Mouse (Mus musculus) kidney, embryonic 15.5 days (tissue): ENCODE data around the gene Srek1ip1. TPM values are rescaled to one million over a fixed set of nuclear protein-coding genes. Genes with fewer than 3 reads are reported as not detected.

Source experiments
- ATAC-seq: fragments of 200-750 bp; cut with Nextera tagmentation; replicated peaks from 2 replicates; pipeline ENCODE4 v1.8.0; 2017; ENCODE audit warnings: moderate TSS enrichment; ENCODE audit not compliant: low FRiP score
- H3K27ac ChIP-seq: fragments of 300-500 bp; sonication (generic); 2 replicates; pipeline ENCODE4 v1.5.1; 2015; ENCODE audit warnings: mild to moderate bottlenecking, inconsistent platforms
- H3K27me3 ChIP-seq: fragments of 300-500 bp; sonication (generic); 2 replicates; pipeline ENCODE4 v1.6.1; 2015; ENCODE audit warnings: inconsistent platforms
- H3K36me3 ChIP-seq: fragments of 300-500 bp; sonication (generic); 2 replicates; pipeline ENCODE4 v1.6.1; 2015; ENCODE audit warnings: inconsistent platforms
- H3K4me1 ChIP-seq: fragments of 300-500 bp; sonication (generic); 2 replicates; pipeline ENCODE4 v1.6.1; 2015; ENCODE audit warnings: inconsistent platforms
- H3K4me2 ChIP-seq: fragments of 300-500 bp; sonication (generic); 2 replicates; pipeline ENCODE4 v1.6.1; 2015; ENCODE audit warnings: moderate library complexity, mild to moderate bottlenecking, inconsistent platforms
- H3K4me3 ChIP-seq: fragments of 300-500 bp; sonication (generic); replicated peaks from 2 replicates; pipeline ENCODE4 v1.5.1; 2015; ENCODE audit warnings: mild to moderate bottlenecking, inconsistent platforms
- H3K9ac ChIP-seq: fragments of 300-500 bp; sonication (generic); 2 replicates; pipeline ENCODE4 v1.6.1; 2015; ENCODE audit warnings: mild to moderate bottlenecking, inconsistent platforms
- H3K9me3 ChIP-seq: fragments of 300-500 bp; sonication (generic); replicated peaks from 2 replicates; pipeline ENCODE4 v1.6.1; 2016; ENCODE audit warnings: inconsistent platforms
- WGBS: fragments of 180-500 bp; shearing (Covaris S2); methylation state at CpG from one replicate; pipeline ENCODE4 v1.1.7; 2015; ENCODE audit warnings: mixed read lengths; 5-methylcytosine and 5-hydroxymethylcytosine counted together
- polyA plus RNA-seq: library from polyadenylated mRNA; unstranded; fragments of >200 nt; fragmentation: Nextera tagmentation; extraction: Ambion mirVana; gene quantifications from 2 replicates; pipeline ENCODE4 v1.2.1, GENCODE M21; 2015

Srek1ip1 gene
- polyA plus RNA-seq, 1 experiment from 2014 or later: 25.2 TPM

DNA sequence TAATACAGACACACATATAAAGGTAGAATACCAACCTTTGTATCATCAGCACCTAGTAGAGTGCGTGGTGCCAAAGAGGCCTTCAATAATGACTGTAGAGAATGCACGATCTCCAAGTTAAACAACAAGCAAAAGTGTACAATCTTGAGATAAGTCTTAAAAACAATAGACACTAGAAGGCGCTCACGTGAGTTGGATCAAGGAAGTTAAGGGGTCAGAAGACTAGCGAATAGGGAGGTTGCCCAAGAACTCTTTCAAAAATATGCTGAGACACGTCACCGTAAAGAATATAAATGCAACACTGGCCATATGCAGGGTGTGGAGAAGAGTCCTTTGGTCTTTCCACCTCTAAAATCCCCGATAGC, 24.0 kb downstream of the Srek1ip1 start:
- ATAC-seq: 0 out of 2 replicates have a peak, but pooled peaks have one; percentile 0
- H3K9ac ChIP-seq: peak overlapping the region; percentile 80

DNA sequence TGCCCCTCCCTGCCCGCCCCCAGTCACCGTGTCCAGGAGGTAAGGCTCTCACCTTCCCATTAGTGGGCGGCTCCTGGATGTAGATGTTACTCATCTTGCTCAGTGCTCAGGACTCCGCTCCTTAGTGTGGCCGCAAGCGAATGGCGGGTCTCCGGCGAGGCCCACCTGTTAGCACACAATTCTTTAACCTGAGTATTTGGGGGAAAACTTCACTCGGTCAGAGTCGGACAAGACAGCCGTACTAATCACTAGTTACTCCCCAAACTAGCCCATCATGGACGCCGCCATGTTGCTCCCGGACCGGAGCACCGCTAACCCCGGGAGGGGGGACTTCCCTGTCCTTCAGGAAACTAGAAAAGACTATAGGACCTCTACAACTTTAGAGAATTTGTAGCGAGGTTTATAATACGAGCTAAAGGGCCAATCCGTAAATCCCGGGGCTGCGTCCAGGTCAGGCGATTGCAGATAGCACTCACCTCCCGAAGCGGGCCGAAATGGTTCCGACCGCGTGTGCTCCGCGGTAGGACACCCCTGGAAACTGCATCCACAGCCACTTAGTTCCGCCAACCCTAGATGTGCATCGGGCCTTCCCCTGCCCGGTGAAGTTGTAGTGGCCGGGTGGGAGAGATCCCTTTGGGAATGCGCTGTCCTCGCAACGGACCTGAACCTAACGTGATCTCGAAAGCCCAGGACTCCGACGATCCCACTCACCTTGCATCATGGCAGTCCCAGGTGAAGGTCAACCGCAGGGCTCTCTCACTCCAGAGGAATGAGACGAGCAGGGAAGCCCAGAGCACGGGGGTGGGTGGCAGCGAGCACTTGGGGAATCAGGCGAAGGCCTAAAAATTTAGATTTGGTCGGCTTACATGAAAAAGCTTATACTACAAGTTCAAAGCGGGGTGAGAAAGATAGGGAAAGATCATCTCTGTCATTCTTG, 24.6 kb downstream of the Srek1ip1 start, which contains the start of gene Cwc27:
Gene Cwc27, minus strand, starts transcription at position 508 of the 937 bp plus-strand sequence.
- under 1% methylated on average over 50 of the region's 50 CpGs for WGBS
- H3K27ac ChIP-seq: peak within 1 kb of the TSS; percentile 86
- no peaks in the 10 kb centered on the region for H3K27me3 ChIP-seq
- H3K4me1 ChIP-seq: peaks cover 22% of the 10 kb centered on the region
- peaks cover 11% of the 10 kb centered on the region for H3K36me3 ChIP-seq
- no peaks in the 10 kb centered on the region for H3K9me3 ChIP-seq
- H3K4me3 ChIP-seq: peak within 1 kb of the TSS; percentile 77
- peak; percentile 96 for ATAC-seq
- H3K4me2 ChIP-seq: peak within 1 kb of the TSS; percentile 70
- H3K9ac ChIP-seq: peak within 1 kb of the TSS; percentile 80

More for the DNA sequence above, 24.0 kb downstream of the Srek1ip1 start:
- peak overlapping the region; percentile 86 for H3K27ac ChIP-seq
- peaks cover 11% of the 10 kb centered on the region for H3K36me3 ChIP-seq
- peak overlapping the region; percentile 70 for H3K4me2 ChIP-seq
- peak overlapping the region; percentile 77 for H3K4me3 ChIP-seq
- 8% methylated on average over 8 of the region's 8 CpGs for WGBS
- H3K4me1 ChIP-seq: peaks cover 22% of the 10 kb centered on the region
- H3K27me3 ChIP-seq: no peaks in the 10 kb centered on the region
- no peaks in the 10 kb centered on the region for H3K9me3 ChIP-seq

DNA sequence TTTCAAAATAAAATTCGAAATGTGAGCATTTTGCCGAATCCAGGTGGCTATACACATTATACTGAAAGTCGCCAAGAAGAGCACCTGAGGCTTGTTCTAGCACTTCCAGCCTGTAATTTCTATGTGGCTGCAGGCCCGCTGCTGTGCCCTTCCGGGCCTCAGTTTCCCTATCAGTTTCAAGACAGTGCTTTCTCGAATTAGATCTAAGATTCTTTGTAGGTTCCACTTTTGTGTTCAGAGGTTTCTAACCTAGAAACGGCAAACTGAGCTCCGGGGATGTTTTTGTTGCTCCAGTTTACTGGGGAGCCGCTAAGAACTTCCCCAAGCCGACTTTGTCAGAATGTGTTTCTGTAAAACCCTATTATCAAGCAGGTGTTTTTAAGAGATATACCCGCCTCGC, 25.4 kb downstream of the Srek1ip1 start:
- Histone ChIP-seq H3K4me3 (peak overlapping the region; percentile 77), H3K36me3 (peaks cover 11% of the 10 kb centered on the region), H3K9me3 (no peaks in the 10 kb centered on the region), H3K27ac (no peak overlapping the region), H3K9ac (peak overlapping the region; percentile 80), H3K4me2 (peak overlapping the region; percentile 70), H3K27me3 (no peaks in the 10 kb centered on the region), H3K4me1 (peaks cover 28% of the 10 kb centered on the region)
- WGBS: 50% methylated on average over 12 of the region's 12 CpGs
- no peak for ATAC-seq

DNA sequence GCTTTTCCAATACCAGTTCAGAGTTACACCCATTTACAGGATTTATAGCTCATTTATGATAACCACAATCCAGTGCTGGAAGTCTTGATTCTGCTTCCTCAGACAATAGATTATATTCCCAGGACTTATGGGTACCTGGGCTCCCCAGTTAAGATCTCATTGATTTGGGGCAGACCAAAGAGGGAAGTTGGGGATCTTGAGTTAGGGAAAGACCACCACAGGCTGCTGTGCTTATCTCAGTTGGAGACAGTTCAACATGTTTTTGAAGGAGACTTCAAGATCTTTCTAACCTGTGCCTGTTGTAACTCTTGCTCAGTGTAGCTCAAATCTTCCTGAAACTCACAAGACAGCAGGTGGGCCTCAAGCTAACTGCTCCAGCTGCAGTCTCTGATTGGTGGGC, 28.9 kb downstream of the Srek1ip1 start:
- peaks cover 22% of the 10 kb centered on the region for H3K4me1 ChIP-seq
- no peaks in the 10 kb centered on the region for H3K27me3 ChIP-seq
- H3K9ac ChIP-seq: no peak overlapping the region
- no peak overlapping the region for H3K4me2 ChIP-seq
- H3K36me3 ChIP-seq: peaks cover 14% of the 10 kb centered on the region
- no peak for ATAC-seq
- H3K9me3 ChIP-seq: no peaks in the 10 kb centered on the region
- no peak overlapping the region for H3K4me3 ChIP-seq
- no peak overlapping the region for H3K27ac ChIP-seq

DNA sequence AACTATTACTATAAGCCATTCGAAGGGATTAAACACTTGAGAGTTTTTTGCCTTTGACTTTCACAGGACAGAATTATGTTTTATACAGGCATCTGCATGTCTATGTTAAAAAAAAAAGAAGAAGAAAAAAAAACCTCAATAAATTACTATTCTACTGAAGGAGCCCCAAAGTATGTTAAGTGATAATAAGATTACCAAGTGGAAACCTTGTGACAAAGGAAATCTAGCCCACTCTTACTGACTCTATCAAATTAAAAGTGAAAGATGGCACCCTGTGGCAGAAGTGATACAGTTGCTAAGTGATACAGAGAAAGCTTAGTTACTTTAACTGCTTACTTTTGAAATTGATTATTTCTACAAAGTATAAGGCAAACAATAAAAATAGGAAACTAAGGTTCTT, 29.6 kb downstream of the Srek1ip1 start:
- Histone ChIP-seq H3K4me1 (peaks cover 22% of the 10 kb centered on the region), H3K4me2 (0 out of 2 replicates have a peak overlapping the region, but pooled peaks have one; percentile 31), H3K9me3 (no peaks in the 10 kb centered on the region; the same call in 1 of the 2 replicates), H3K4me3 (no peak overlapping the region), H3K27me3 (no peaks in the 10 kb centered on the region), H3K9ac (no peak overlapping the region), H3K36me3 (peaks cover 16% of the 10 kb centered on the region), H3K27ac (peak overlapping the region; percentile 63; the same call in 1 of the 2 replicates)
- ATAC-seq: no peak
- WGBS: 96% methylated on average over 1 of the region's 1 CpGs

DNA sequence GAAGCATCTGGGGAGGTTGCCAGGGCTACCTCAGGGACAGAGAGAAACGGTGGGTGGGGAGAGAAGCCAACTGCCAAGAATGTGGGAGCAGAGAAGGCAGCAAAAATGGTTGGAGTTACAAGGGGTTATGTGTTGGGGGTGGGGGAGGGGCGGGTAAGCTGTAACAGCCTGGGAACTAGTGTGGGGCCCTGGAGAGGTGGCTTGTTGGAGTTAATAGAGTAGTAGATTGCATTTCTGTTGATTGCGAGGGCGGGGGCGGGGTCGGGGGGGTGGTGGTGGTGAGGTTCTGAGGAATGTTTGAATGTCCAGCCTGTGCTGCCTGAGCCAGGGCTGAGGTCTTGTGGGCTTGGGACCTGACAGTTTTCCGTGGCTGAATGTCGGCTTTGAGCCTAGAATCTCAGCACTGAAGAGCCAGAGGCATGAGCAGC, 30.1 kb downstream of the Srek1ip1 start:
- H3K4me3 ChIP-seq: no peak overlapping the region
- H3K27ac ChIP-seq: peak overlapping the region; percentile 63
- peaks cover 22% of the 10 kb centered on the region for H3K4me1 ChIP-seq
- H3K9ac ChIP-seq: no peak overlapping the region
- H3K9me3 ChIP-seq: no peaks in the 10 kb centered on the region; the same call in 1 of the 2 replicates
- peak; percentile 77 for ATAC-seq
- WGBS: 20% methylated on average over 8 of the region's 8 CpGs
- H3K4me2 ChIP-seq: peak overlapping the region; percentile 31
- H3K36me3 ChIP-seq: peaks cover 21% of the 10 kb centered on the region
- no peaks in the 10 kb centered on the region for H3K27me3 ChIP-seq

DNA sequence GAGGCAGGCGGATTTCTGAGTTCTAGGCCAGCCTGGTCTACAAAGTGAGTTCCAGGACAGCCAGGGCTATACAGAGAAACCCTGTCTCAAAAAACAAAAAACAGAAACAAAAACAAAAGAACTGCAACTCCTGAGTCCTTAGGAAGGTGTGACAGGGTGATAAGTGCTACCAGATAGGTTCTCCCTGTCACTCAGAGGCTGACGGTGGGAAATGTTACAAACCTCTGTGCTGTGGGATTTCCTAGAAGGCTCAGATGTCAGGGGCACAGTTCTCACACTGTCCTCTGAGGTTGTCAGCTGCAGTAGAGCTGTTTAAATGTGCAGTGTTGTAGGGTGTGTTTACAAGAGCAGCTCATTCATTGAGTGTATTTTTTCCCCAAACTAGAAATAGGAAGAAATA, 33.2 kb downstream of the Srek1ip1 start:
- WGBS: 66% methylated on average over 2 of the region's 2 CpGs
- ATAC-seq: no peak
- Histone ChIP-seq H3K36me3 (peaks cover 41% of the 10 kb centered on the region), H3K9me3 (peaks cover 4% of the 10 kb centered on the region; the same call in 1 of the 2 replicates), H3K27ac (no peak overlapping the region), H3K4me3 (no peak overlapping the region), H3K27me3 (no peaks in the 10 kb centered on the region), H3K4me1 (peaks cover 8% of the 10 kb centered on the region), H3K9ac (no peak overlapping the region), H3K4me2 (no peak overlapping the region)

DNA sequence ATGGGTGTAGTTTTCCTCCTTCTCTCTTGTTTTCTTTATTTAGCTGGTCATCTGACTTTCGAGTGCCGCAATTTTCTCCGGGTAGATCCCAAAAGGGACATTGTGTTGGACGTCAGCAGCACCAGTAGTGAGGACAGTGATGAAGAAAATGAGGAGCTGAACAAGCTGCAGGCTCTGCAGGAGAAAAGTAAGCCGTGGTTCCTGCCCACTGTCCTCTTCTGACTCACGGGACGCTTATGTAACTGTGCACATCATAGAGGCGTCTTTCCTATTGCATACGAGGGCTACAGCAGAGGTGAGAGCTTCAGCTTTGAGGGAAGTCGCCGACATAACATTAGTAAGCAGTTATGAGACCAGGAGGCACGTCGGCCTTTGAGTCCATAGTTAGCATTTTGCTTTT, 40.5 kb downstream of the Srek1ip1 start:
- Histone ChIP-seq H3K27me3 (no peaks in the 10 kb centered on the region), H3K4me3 (no peak overlapping the region), H3K9me3 (0 out of 2 replicates have a peak, but pooled peaks cover under 1% of the 10 kb centered on the region), H3K4me1 (no peaks in the 10 kb centered on the region), H3K4me2 (no peak overlapping the region), H3K9ac (no peak overlapping the region), H3K27ac (no peak overlapping the region), H3K36me3 (peaks cover 84% of the 10 kb centered on the region)
- 96% methylated on average over 13 of the region's 13 CpGs for WGBS
- ATAC-seq: no peak

DNA sequence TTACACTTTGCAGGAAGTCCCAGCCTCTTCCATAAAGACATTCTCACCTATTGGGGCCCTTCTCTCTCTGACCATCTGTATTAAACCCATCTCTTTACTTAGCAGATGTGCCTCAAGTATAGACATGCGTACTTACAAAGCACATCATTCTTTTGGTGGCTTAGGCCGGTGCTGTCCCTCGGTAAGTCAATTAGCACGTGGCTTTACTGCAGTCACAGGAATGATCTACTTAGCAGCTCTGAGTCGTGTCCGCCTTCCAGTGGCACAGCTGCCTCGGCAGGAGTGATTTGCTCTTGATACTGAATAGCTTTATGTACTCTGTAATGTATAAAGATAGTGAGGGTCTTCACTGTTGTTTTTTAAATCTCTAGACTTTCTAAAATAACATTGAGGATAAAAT, 45.3 kb downstream of the Srek1ip1 start:
- 49% methylated on average over 7 of the region's 7 CpGs for WGBS
- Histone ChIP-seq H3K36me3 (peaks cover 49% of the 10 kb centered on the region), H3K4me3 (no peak overlapping the region), H3K9me3 (no peaks in the 10 kb centered on the region), H3K4me1 (no peaks in the 10 kb centered on the region), H3K9ac (no peak overlapping the region), H3K27ac (no peak overlapping the region), H3K27me3 (no peaks in the 10 kb centered on the region), H3K4me2 (no peak overlapping the region)
- ATAC-seq: no peak

DNA sequence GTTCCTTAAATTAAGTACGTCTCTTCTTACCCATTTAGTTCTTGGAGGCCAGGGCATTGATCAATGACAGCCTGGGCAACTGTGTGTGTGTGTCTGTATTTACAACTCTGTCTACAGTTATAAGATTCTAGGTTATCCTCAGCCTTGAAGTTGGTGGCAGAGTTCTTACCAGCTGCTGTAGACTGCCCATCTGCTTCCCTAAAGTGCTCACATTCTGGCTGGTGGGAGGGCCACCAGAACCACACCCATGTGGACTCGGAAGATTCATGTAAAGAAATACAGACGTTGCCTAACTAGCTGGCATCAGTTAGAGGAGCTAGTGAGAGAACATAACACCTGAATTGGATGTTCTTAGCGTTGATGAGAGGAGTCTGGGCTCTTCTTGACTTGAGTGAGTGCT, 49.7 kb downstream of the Srek1ip1 start:
- no peak for ATAC-seq
- H3K4me2 ChIP-seq: no peak overlapping the region
- no peak overlapping the region for H3K4me3 ChIP-seq
- no peaks in the 10 kb centered on the region for H3K9me3 ChIP-seq
- H3K9ac ChIP-seq: no peak overlapping the region
- no peaks in the 10 kb centered on the region for H3K27me3 ChIP-seq
- peaks cover 19% of the 10 kb centered on the region for H3K36me3 ChIP-seq
- H3K4me1 ChIP-seq: no peaks in the 10 kb centered on the region
- 66% methylated on average over 4 of the region's 4 CpGs for WGBS
- H3K27ac ChIP-seq: no peak overlapping the region

DNA sequence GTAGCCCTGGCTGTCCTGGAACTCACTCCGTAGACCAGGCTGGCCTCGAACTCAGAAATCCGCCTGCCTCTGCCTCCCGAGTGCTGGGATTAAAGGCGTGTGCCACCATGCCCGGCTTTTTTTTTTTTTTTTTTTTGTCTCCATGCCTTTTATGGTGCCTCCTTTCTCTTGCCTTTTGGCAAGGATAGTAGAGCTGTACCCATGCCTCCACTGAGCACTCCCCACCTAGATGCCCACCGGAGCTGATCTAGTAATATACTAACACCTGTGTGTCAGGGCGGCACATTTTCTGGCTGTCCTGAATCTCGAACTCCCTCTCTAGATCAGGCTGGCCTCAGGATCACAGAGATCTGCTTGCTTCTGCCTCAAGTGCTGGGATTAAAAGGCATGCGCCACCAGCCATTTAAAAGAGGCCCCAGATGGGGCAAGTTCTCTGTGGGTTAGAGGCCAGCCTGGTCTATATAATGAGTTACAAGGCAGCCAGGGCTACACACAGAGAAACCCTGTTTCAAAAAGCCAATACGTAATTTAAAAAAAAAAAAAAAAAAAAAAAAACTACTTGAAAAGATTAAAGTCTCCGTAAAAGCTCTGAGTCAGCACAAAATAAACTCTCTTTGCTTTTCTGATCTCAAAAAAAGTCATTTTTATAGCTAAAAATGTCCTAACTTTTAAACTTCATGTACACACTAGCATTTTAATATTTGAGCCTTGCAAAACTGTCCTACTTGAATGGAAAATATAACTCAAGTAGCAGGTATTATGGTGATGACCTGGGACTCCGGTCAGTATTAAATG, 51.2 kb downstream of the Srek1ip1 start:
- Histone ChIP-seq H3K27ac (no peak overlapping the region), H3K9me3 (no peaks in the 10 kb centered on the region), H3K4me1 (no peaks in the 10 kb centered on the region), H3K4me3 (no peak overlapping the region), H3K9ac (no peak overlapping the region), H3K4me2 (no peak overlapping the region), H3K27me3 (no peaks in the 10 kb centered on the region), H3K36me3 (peaks cover 5% of the 10 kb centered on the region; the same call in 1 of the 2 replicates)
- ATAC-seq: no peak
- 88% methylated on average over 12 of the region's 13 CpGs for WGBS

DNA sequence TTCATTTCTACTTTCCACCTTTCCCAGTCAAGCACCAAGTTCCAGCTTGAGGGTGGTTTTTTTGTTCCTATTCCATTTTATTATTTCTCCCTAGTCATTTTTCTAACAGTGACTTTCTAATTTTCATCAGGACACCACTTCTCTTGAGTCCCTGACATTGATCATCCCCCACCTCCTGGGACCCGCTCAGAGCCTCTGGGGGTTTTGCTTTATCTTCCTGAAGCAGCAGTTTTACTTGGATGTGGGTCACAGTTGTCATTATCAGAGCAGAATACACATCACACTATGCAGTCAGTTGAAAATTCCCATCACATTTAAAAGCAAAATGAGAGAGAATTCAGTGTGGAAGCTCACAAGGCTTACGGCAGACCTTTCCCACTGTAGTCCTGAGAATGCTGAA, 61.4 kb downstream of the Srek1ip1 start:
- Histone ChIP-seq H3K4me1 (no peaks in the 10 kb centered on the region), H3K4me3 (no peak overlapping the region), H3K27me3 (no peaks in the 10 kb centered on the region), H3K9me3 (no peaks in the 10 kb centered on the region), H3K9ac (no peak overlapping the region), H3K27ac (no peak overlapping the region), H3K36me3 (no peaks in the 10 kb centered on the region), H3K4me2 (no peak overlapping the region)
- ATAC-seq: no peak
- 87% methylated on average over 2 of the region's 2 CpGs for WGBS
